Mouse (Mus musculus): ENCODE data around the gene Zcchc10.
"Not testable (repeated sequence)": the region's sequence is repeated elsewhere in the genome, so short reads cannot be mapped to it uniquely, and the experiment has no call there.

Zcchc10 gene

DNA sequence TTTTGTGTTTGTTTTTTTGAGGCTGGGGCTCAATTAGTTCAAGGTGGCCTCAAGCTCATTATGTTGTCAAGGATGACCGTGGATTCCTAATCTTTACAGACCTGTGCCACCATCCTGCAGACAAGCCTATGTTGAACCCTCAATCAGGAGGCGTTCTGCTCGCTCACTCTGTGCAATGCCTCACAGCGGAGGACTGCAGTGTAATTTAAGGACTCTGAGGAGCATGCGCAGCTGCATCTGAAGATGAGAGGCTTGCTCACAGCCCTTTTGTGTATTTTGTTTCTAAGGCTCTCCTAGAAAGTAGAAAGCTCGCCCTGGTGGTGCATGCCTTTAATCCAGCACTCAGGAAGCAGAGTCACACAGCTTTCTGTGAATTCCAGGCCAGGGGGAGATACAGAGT, 7.5 kb upstream of the Zcchc10 start:
- no peak for DNase-seq (ENCODE audit: extremely low spot score, low read depth, low spot score)

DNA sequence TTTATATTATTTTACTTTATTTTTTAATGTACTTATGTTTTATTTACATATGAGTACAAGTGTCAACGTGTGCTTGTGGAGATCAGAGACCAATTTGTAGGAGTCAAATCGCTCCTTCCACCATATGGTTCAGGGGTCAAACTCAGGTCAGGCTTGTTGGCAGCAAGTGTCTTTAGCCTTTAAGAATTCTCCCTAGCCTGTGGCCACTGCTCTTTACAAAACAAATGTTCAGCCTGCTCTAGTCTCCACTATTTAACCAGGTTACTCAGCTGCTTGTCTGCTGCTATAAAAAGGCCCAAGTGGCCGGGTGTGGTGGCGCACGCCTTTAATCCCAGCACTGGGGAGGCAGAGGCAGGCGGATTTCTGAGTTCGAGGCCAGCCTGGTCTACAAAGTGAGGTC, 6.4 kb upstream of the Zcchc10 start:
- no peak for DNase-seq (ENCODE audit: extremely low spot score, low read depth, low spot score)

DNA sequence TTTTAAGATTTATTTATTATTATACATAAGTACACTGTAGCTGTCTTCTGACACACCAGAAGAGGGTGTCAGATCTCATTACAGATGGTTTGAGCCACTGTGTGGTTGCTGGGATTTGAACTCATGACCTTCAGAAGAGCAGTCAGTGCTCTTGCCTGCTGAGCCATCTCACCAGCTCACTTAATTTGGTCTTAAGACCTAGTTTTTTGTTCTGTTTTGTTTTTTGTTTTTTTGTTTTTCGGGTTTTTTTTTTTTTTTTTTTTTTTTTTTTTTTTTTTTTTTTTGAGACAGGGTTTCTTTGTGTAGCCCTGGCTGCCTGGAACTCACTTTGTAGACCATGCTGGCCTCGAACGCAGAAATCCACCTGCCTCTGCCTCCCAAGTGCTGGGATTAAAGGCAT, 5.9 kb upstream of the Zcchc10 start:
- not testable (repeated sequence) for DNase-seq (ENCODE audit: extremely low spot score, low read depth, low spot score)

- DNase-seq (ENCODE audit: extremely low spot score, low read depth, low spot score): not testable (repeated sequence)
Observed at GRCm38 (mm10) chr11:53319867-53320266, 4.6 kb upstream of the Zcchc10 start.

DNA sequence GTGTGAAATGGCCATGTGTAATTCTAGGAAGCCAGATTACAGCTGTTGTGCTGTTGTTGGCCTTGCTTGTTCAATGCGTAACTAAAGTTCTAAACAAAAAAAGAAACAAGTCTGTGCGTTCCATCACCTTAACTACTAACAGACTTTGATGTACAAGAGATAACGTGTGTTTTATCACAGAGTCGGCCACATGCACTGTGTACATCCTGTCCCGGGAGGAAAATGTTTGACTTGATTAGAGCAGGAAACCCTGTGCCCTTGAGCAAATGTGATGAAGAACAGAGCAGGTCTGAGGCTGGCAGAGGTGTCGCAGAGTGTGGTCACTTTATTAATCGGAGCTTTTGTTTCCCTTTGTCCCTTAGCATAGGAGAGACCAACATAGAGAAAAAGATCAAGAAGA, 5.8 kb downstream of the Zcchc10 start:
- no peak for DNase-seq (ENCODE audit: extremely low spot score, low read depth, low spot score)

DNA sequence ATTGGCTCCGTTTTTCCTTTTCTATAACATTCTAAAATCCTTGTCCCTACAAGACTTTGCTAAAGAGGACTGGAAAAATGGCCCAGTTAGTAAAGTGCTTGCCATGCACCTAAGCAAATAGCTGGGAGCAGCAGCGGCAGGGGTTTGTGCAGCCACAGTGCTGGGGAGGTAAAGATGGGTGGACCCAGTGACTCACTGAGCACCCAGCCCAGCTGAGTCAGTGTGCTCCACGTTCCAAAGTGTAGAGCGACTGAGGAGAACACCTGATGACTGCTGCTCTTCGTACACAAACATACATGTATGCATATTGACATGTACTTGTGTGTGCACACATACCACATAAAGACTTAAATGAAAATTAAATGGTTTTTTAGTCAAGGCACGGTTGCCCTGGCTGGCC, 6.6 kb downstream of the Zcchc10 start:
- DNase-seq (ENCODE audit: extremely low spot score, low read depth, low spot score): no peak

DNA sequence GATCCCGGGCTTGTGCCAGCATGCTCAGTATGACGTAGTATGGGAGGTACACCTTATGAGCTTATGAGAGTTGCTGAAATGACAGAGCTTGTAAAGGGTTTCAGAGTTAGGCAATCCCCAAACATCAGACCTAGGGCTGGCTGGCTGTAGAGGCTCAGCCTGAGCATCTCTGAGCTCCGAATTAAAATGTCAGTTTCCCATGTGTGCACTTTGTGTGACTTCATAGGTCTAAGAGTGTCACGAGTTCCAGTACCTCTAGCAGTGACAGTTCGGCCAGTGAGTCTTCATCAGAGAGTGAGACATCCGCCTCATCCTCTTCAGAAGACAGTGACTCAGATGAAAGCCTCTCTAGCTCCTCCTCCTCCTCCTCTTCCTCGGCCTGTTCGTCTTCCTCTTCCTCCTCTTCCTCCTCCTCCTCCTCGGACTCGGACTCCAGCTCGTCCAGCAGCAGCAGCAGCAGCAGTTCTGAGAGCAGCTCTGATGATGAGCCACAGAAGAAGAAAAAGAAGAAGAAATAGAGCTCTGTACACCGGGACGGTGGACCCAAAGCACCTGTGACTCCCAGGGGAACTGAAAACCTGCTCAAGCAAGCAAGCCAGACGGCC, 7.7 kb downstream of the Zcchc10 start:
- DNase-seq (ENCODE audit: extremely low spot score, low read depth, low spot score): no peak

- no peak for DNase-seq (ENCODE audit: extremely low spot score, low read depth, low spot score)
Observed at GRCm38 (mm10) chr11:53335505-53336181, 11.2 kb downstream of the Zcchc10 start.

GRCm38 (mm10) chr11:53336182-53336571, 11.7 kb downstream of the Zcchc10 start:
- DNase-seq (ENCODE audit: extremely low spot score, low read depth, low spot score): no peak

- DNase-seq (ENCODE audit: extremely low spot score, low read depth, low spot score): no peak
Observed at GRCm38 (mm10) chr11:53336924-53337323, 12.4 kb downstream of the Zcchc10 start.

- DNase-seq (ENCODE audit: extremely low spot score, low read depth, low spot score): no peak
Observed at GRCm38 (mm10) chr11:53337684-53338083, 13.2 kb downstream of the Zcchc10 start.

GRCm38 (mm10) chr11:53341019-53341418, 16.5 kb downstream of the Zcchc10 start:
- not testable (repeated sequence) for DNase-seq (ENCODE audit: extremely low spot score, low read depth, low spot score)

- DNase-seq (ENCODE audit: extremely low spot score, low read depth, low spot score): no peak
Observed at GRCm38 (mm10) chr11:53342711-53343110, 18.2 kb downstream of the Zcchc10 start.

GRCm38 (mm10) chr11:53345328-53345727, 20.8 kb downstream of the Zcchc10 start:
- no peak for DNase-seq (ENCODE audit: extremely low spot score, low read depth, low spot score)

GRCm38 (mm10) chr11:53345738-53346137, 21.3 kb downstream of the Zcchc10 start:
- DNase-seq (ENCODE audit: extremely low spot score, low read depth, low spot score): no peak

DNA sequence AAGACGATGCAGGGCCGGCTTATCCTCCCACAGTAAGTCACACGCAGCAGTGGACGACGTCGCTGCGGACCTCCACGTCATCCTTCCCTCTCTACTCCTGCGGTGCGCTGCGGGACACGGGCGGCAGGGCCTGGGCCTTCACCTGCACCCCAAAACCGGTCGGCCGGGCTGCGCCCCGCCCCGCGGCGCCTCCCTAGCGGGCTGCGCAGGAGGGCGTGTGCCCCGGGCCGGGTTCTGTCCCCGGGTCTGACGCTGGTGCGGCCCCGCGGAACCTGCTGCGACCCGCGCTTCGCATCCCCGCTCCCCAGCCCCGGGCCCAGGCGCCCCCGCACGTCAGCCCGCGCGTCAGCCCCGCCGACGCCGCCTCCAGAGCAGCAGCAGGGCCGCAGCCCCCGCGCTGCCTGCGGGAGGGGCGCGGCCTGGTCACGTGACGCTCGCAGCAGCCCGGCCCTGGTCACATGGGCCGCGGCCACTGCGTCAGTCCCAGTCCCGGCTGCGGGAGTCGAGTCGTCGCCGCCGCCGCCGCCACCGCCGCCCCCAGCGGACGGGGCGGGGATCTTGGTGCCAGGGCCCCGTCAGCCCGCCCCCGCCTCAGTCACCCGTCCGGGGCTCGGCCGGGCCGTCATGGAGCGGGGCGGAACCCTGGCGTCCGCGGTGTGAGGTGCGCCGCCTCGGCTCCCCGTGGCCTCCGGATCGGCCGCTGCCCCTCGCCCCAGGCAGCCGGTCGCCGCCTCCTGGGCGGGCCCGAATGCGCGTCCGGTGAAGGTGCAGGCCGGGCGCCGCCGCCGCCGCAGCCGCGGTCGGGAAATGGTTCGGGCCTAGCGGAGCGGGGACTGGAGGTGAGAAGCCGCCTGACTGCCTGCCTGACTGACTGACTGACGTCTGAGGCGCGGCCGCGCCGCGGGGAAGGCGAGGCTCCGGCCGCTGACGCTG, 26.1 kb downstream of the Zcchc10 start, which contains the start of gene Aff4:
TSS of gene Aff4 (plus strand) at position 543 of the 933 bp plus-strand sequence.
- no peak for DNase-seq (ENCODE audit: extremely low spot score, low read depth, low spot score)

GRCm38 (mm10) chr11:53351224-53351942, 26.9 kb downstream of the Zcchc10 start:
- DNase-seq (ENCODE audit: extremely low spot score, low read depth, low spot score): no peak

GRCm38 (mm10) chr11:53351943-53352590, 27.6 kb downstream of the Zcchc10 start:
- DNase-seq (ENCODE audit: extremely low spot score, low read depth, low spot score): no peak

DNA sequence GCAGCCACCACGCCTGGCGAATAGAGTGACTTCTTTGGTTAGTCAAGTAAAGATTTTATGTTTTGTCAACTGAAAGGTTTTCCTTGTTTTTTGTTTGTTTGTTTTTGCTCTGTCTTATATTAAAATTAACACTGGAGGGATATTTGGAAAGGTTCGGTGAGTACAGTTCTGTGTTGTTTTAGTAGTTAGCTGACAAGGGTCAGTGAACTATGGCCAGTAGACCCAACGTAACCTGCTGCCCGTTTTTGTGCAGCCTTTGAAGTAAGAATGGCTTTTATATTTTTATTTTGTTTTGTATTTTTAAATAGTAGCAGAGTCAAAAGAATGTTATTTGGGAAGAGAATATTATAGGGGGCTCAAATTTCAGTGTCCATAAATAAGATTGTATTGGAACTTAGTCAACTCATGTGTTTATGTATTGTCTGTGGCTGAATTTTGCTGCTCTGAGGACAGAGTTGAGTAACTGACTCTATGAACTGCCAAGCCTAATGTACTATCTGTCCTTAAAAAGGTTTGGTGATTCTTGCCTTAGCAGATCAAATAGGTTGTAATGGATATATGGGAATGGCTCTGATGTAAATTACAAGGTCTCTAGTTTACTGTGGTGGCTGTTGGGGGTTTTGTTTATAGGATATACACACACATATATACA, 34.2 kb downstream of the Zcchc10 start:
- no peak for DNase-seq (ENCODE audit: extremely low spot score, low read depth, low spot score)

GRCm38 (mm10) chr11:53367032-53367431, 42.6 kb downstream of the Zcchc10 start:
- DNase-seq (ENCODE audit: extremely low spot score, low read depth, low spot score): no peak

All from hindlimb bud, embryonic 11.5 days (tissue).